Mouse (Mus musculus) 3134 (cell line): ENCODE measurements at regions not wholly inside any gene's neighbourhood (a gene's known extent, or its start where the extent isn't known, plus 50 kb on each side); places are given as distances from the start of the nearest gene placed in this dataset.

Source experiments
- DNase-seq: peaks from one replicate; pipeline ENCODE4 v3.0.0-alpha.2; 2011; ENCODE audit warnings: low spot score; ENCODE audit not compliant: insufficient read length; ENCODE audit errors: extremely low read depth

- no peak for DNase-seq
Observed at GRCm38 (mm10) chr1:193547356-193547755, 177.3 kb upstream of the Camk1g start.

DNA sequence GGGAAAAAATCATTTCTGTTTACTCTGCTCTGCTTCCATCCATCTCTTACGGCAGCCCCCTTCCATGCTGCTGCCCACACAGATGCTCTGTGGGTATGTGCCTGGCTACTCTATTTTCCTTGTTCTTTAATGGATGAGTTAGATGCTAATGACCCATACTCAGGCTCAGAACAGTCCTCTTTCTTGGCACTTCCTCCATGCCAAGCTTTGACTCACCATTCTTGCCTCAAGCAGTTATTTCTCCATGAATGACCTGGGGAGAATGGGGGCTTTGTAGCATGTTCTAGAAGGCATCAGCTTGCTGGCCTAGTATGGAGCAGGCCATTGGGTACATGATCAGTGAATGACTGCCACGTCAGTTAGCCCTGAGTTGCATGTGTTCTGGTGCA, 175.9 kb upstream of the Camk1g start:
- DNase-seq = peak; percentile 11

DNA sequence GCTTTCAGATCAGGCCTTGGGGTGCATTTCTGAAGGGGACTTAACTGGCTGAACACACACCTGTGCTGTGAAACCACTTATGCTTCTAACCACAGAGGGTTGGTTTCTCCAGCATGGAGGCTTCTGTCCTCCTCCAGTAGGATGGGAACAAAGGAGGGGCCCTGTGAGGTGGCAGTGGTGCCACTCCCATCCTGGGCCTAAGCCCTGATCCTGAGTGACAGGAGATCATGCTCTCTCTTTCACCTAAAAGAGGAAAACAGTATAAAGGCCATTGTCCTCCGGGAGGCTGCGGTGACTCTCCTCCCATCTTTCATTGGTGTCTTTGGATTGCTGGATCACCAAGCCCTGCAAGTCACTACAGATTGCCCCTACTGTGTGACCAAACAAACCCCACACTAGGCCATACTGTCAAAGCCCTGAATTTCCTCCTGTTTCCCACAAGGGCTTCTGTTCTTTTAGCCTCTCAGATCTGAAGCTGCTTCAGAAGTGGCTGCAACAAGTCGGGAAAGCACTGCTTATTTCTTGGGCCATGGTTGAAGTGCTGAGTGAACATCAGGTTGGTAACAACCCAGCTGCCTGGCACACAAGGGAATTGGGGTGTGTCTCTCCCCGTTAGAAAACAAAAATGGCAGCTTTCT, 175.4 kb upstream of the Camk1g start:
- no peak for DNase-seq

- DNase-seq = no peak
Observed at GRCm38 (mm10) chr1:193544804-193545203, 174.7 kb upstream of the Camk1g start.

DNA sequence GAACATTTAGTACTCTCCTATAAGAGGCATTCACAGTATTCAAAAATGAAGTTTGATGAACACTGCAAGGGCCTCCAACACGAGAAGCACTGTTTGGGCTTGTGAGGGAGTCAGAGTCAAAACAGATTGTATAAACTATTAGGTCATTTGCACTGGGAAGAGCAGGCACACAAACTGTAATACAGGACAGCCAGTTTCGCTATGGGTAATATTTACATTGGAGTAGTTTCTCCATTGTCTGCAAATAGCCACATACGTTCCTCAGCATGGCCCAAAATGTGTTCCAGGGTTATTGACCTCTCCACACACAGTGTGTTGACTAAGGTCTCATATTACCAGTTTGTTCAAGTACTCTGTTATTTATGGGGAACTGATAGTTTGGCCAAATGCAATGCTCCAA, 173.7 kb upstream of the Camk1g start:
- DNase-seq = no peak

GRCm38 (mm10) chr1:193543284-193543683, 173.2 kb upstream of the Camk1g start:
- DNase-seq = no peak

- DNase-seq = no peak
Observed at GRCm38 (mm10) chr1:193541934-193542580, 172.0 kb upstream of the Camk1g start.

- DNase-seq = no peak
Observed at GRCm38 (mm10) chr1:193541281-193541680, 171.2 kb upstream of the Camk1g start.

DNA sequence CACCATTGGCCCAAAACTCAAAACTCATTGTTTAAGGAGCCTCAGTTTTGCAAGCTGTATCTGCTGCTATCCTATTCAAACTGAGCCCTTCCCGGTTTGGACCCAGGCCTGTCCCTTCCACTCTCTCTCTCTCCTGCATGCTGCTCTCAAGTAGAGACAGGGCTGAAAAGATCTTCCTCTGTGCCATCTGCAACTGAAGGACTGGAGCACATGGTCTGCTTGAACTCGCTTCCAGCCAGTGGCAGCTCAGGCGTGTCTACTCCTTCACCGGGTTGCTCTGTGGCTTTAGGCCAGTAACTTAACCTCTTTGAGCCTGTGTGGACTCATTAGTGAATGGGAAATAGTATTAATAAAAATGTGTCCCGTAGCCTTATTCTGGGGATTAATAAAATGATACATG, 170.4 kb upstream of the Camk1g start:
- DNase-seq = no peak

GRCm38 (mm10) chr1:193539261-193539660, 169.2 kb upstream of the Camk1g start:
- DNase-seq = no peak

- DNase-seq = no peak
Observed at GRCm38 (mm10) chr1:193538425-193538824, 168.3 kb upstream of the Camk1g start.

GRCm38 (mm10) chr1:193537616-193538015, 167.5 kb upstream of the Camk1g start:
- no peak for DNase-seq

DNA sequence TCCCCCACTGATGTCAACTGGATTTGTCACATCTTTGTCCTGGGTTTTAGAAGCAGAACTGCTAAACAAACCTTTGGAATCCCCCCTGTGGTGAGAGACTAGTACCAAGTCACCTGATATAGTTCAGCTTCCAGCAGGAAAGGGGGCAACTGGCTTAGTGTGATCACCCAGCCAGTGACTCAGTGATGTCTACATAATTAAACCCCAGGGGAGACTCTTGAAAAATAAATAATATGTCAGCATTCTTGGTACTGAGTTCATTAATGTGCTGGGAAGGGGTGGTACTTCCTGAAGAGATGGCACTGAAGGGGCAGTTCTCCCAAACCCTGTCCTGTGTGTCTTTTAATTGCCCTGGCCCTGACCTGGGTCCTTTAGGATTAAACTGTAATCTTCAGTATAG, 166.5 kb upstream of the Camk1g start:
- DNase-seq = no peak

- no peak for DNase-seq
Observed at GRCm38 (mm10) chr1:193534449-193534848, 164.4 kb upstream of the Camk1g start.

GRCm38 (mm10) chr1:193526501-193526900, 156.4 kb upstream of the Camk1g start:
- DNase-seq = no peak

GRCm38 (mm10) chr1:193522007-193522406, 151.9 kb upstream of the Camk1g start:
- DNase-seq = no peak

GRCm38 (mm10) chr1:193518840-193519239, 148.7 kb upstream of the Camk1g start:
- DNase-seq = no peak

GRCm38 (mm10) chr1:193517968-193518367, 147.9 kb upstream of the Camk1g start:
- no peak for DNase-seq

DNA sequence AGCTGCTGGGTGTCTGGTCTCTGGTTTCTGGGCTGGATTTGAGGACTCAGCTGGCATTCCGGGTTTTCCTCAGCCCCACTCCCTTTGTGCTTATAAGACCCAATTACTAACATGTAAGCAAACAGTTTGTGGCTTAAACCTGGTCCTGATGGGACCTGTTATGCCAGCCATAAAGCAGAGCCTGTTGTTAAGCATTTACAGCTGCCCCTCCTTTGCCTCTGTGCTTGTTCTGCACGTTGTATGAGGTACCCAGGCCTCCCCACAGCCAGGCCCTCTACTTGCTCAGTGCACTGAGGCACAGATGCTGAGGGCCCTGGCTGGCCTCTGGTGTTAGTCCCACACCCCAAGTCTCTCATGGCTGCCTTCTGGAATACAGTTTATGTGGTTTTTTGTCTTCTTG, 147.2 kb upstream of the Camk1g start:
- DNase-seq = no peak

- DNase-seq = no peak
Observed at GRCm38 (mm10) chr1:193516395-193516794, 146.3 kb upstream of the Camk1g start.

DNA sequence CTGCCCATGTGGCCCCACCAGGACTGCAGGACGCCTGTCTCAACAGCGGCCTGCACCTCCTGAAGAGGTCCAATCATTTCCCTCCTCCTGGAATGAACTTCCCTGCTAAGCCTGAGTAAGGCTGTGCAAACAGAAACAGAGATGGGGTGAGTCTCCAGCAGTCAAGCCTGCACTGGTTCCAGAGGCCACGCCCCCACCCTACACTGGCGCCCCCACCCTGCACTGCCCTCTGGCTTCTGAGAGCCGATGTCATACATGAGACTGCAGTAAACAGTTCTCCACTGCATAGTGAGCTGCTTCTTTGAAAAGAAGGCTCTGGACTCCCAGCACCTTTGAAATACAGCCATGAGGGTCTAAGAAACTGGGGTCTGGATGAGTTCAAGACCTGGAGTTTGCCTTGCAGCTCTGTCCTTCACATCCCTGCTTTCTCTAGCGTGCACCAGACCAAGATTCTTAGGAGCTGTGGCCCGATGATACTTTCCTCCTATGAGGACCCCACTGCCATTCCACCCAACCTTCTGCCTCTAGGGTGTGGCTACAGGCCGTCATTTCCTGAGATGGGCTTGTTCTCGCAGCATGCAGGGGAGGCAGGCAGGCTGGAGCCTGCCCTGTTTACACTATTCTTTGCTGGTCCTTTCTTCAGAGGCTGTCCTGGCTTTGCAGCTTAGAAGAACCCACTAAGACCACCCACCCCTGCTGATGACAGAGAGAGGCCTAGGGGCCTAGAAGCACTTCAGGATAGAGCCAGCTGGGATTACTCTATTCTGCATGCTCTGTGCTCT, 144.0 kb upstream of the Camk1g start:
- peak; percentile 41 for DNase-seq
